Mouse (Mus musculus) small intestine, adult 2 months (tissue): Measurements from ENCODE around the gene Vps26a.

Experiments
- CTCF ChIP-seq: fragments of 200-500 bp; IDR thresholded peaks from 2 replicates; pipeline ENCODE4 v1.5.1; 2012; ENCODE audit warnings: low read depth, mild to moderate bottlenecking, control low read depth, inconsistent platforms, low read length, moderate library complexity, mixed read lengths; ENCODE audit not compliant: insufficient replicate concordance, insufficient read length; ENCODE audit errors: extremely low read depth
- POLR2A ChIP-seq: fragments of 200-500 bp; IDR thresholded peaks from 2 replicates; pipeline ENCODE4 v1.6.1; 2012; ENCODE audit warnings: low read depth, mild to moderate bottlenecking, control low read depth, inconsistent platforms, low read length, moderate library complexity

GRCm38 (mm10) chr10:62421127-62421526, 65.5 kb downstream of the Vps26a start:
- no peak for TF ChIP-seq POLR2A
- no peak for TF ChIP-seq CTCF
